Mouse (Mus musculus) intestine, embryonic 15.5 days (tissue): ENCODE measurements around the gene Vps11. TPM values are rescaled to one million over a fixed set of nuclear protein-coding genes. Genes with fewer than 3 reads are reported as not detected.
A peak's percentile ranks its signal among the peaks of the same experiment; 100 is the strongest.
"Not testable (repeated sequence)": the region's sequence is repeated elsewhere in the genome, so short reads cannot be mapped to it uniquely, and the experiment has no call there.

Experiments used
- ATAC-seq: fragments of 200-750 bp; cut with Nextera tagmentation; 2 replicates; pipeline ENCODE4 v1.8.0; 2017; ENCODE audit warnings: moderate TSS enrichment, moderate library complexity
- H3K27ac ChIP-seq: fragments of 300-500 bp; sonication (generic); 2 replicates; pipeline ENCODE4 v1.5.1; 2015; ENCODE audit warnings: mild to moderate bottlenecking, inconsistent platforms
- H3K27me3 ChIP-seq: fragments of 300-500 bp; sonication (generic); replicated peaks from 2 replicates; pipeline ENCODE4 v1.6.1; 2015; ENCODE audit warnings: inconsistent platforms
- H3K36me3 ChIP-seq: fragments of 300-500 bp; sonication (generic); 2 replicates; pipeline ENCODE4 v1.6.1; 2015; ENCODE audit warnings: inconsistent platforms
- H3K4me1 ChIP-seq: fragments of 300-500 bp; sonication (generic); replicated peaks from 2 replicates; pipeline ENCODE4 v1.6.1; 2015; ENCODE audit warnings: inconsistent platforms
- H3K4me2 ChIP-seq: fragments of 300-500 bp; sonication (generic); replicated peaks from 2 replicates; pipeline ENCODE4 v1.6.1; 2015; ENCODE audit warnings: mild to moderate bottlenecking, inconsistent platforms
- H3K4me3 ChIP-seq: fragments of 300-500 bp; sonication (generic); replicated peaks from 2 replicates; pipeline ENCODE4 v1.5.1; 2015; ENCODE audit warnings: inconsistent platforms
- H3K9ac ChIP-seq: fragments of 300-500 bp; sonication (generic); 2 replicates; pipeline ENCODE4 v1.6.1; 2015; ENCODE audit warnings: inconsistent platforms
- H3K9me3 ChIP-seq: fragments of 300-500 bp; sonication (generic); 2 replicates; pipeline ENCODE4 v1.6.1; 2016; ENCODE audit warnings: inconsistent platforms
- WGBS: fragments of 180-500 bp; shearing (Covaris S2); methylation state at CpG from one replicate; pipeline ENCODE4 v1.1.7; 2015; 5-methylcytosine and 5-hydroxymethylcytosine counted together
- polyA plus RNA-seq: library from polyadenylated mRNA; unstranded; fragments of >200 nt; fragmentation: Nextera tagmentation; extraction: Ambion mirVana; gene quantifications from 2 replicates; pipeline ENCODE4 v1.2.1, GENCODE M21; 2015

Vps11 gene
- polyA plus RNA-seq, 1 experiment from 2014 or later, result 30.3 TPM

- H3K27ac ChIP-seq, result no peak overlapping the region
- no peak overlapping the region for H3K4me3 ChIP-seq
- WGBS, result 68% methylated on average over 3 of the region's 3 CpGs
- ATAC-seq, result no peak; the same call in 1 of the 2 replicates
- no peaks in the 10 kb centered on the region for H3K27me3 ChIP-seq
- peak overlapping the region; percentile 72; the same call in 1 of the 2 replicates for H3K4me2 ChIP-seq
- H3K9ac ChIP-seq, result peak overlapping the region; percentile 15; the same call in 1 of the 2 replicates
- peaks cover 17% of the 10 kb centered on the region for H3K36me3 ChIP-seq
- H3K9me3 ChIP-seq, result no peaks in the 10 kb centered on the region
- H3K4me1 ChIP-seq, result peaks cover 21% of the 10 kb centered on the region
Measured at GRCm38 (mm10) chr9:44342173-44342572, 19.3 kb downstream of the Vps11 start.

- H3K4me2 ChIP-seq, result no peak overlapping the region
- H3K9me3 ChIP-seq, result no peaks in the 10 kb centered on the region
- no peak for ATAC-seq
- H3K36me3 ChIP-seq, result peaks cover 15% of the 10 kb centered on the region
- WGBS, result 93% methylated on average over 5 of the region's 5 CpGs
- H3K9ac ChIP-seq, result peak overlapping the region; percentile 13; the same call in 1 of the 2 replicates
- H3K27ac ChIP-seq, result no peak overlapping the region
- H3K4me1 ChIP-seq, result peaks cover 28% of the 10 kb centered on the region
- no peaks in the 10 kb centered on the region for H3K27me3 ChIP-seq
- no peak overlapping the region for H3K4me3 ChIP-seq
Measured at GRCm38 (mm10) chr9:44341487-44341886, 20.0 kb downstream of the Vps11 start.

- Histone ChIP-seq H3K4me3 (no peak overlapping the region), H3K4me1 (peaks cover 29% of the 10 kb centered on the region), H3K4me2 (no peak overlapping the region), H3K9me3 (no peaks in the 10 kb centered on the region), H3K27ac (no peak overlapping the region), H3K9ac (no peak overlapping the region), H3K36me3 (peaks cover 17% of the 10 kb centered on the region), H3K27me3 (no peaks in the 10 kb centered on the region)
- 83% methylated on average over 5 of the region's 5 CpGs for WGBS
- no peak for ATAC-seq
Measured at GRCm38 (mm10) chr9:44338574-44338973, 22.9 kb downstream of the Vps11 start.

GRCm38 (mm10) chr9:44337436-44338169 is 23.9 kb downstream of the Vps11 start:
- Histone ChIP-seq H3K27me3 (no peaks in the 10 kb centered on the region), H3K4me3 (peak overlapping the region; percentile 88; the same call in 1 of the 2 replicates), H3K27ac (peak overlapping the region; percentile 27; the same call in 1 of the 2 replicates), H3K9me3 (no peaks in the 10 kb centered on the region), H3K36me3 (peaks cover 26% of the 10 kb centered on the region), H3K4me1 (peaks cover 22% of the 10 kb centered on the region), H3K9ac (0 out of 2 replicates have a peak overlapping the region, but pooled peaks have one; percentile 20), H3K4me2 (peak overlapping the region; percentile 69)
- 68% methylated on average over 9 of the region's 9 CpGs for WGBS
- ATAC-seq, result no peak

- peaks cover 16% of the 10 kb centered on the region for H3K4me1 ChIP-seq
- H3K27ac ChIP-seq, result no peak overlapping the region
- H3K9ac ChIP-seq, result peak overlapping the region; percentile 98
- peak overlapping the region; percentile 88 for H3K4me3 ChIP-seq
- H3K9me3 ChIP-seq, result no peaks in the 10 kb centered on the region
- ATAC-seq, result no peak
- peaks cover 30% of the 10 kb centered on the region for H3K36me3 ChIP-seq
- peak overlapping the region; percentile 69 for H3K4me2 ChIP-seq
- WGBS, result 67% methylated on average over 3 of the region's 3 CpGs
- H3K27me3 ChIP-seq, result no peaks in the 10 kb centered on the region
Measured at GRCm38 (mm10) chr9:44336964-44337363, 24.5 kb downstream of the Vps11 start.

GRCm38 (mm10) chr9:44336513-44336912 is 25.0 kb downstream of the Vps11 start:
- peak overlapping the region; percentile 88 for H3K4me3 ChIP-seq
- H3K36me3 ChIP-seq, result peaks cover 34% of the 10 kb centered on the region
- not testable (repeated sequence) for ATAC-seq, H3K9me3 ChIP-seq, H3K27me3 ChIP-seq, H3K27ac ChIP-seq
- H3K4me2 ChIP-seq, result peak overlapping the region; percentile 69
- peaks cover 16% of the 10 kb centered on the region for H3K4me1 ChIP-seq
- H3K9ac ChIP-seq, result peak overlapping the region; percentile 98
- WGBS, result 30% methylated on average over 4 of the region's 4 CpGs

- Histone ChIP-seq H3K9ac (peak overlapping the region; percentile 98), H3K27ac (peak overlapping the region; percentile 97; the same call in 1 of the 2 replicates), H3K36me3 (peaks cover 35% of the 10 kb centered on the region), H3K4me1 (peaks cover 16% of the 10 kb centered on the region), H3K4me2 (peak overlapping the region; percentile 69), H3K27me3 (no peaks in the 10 kb centered on the region), H3K4me3 (peak overlapping the region; percentile 88), H3K9me3 (no peaks in the 10 kb centered on the region)
- no peak for ATAC-seq
- under 1% methylated on average over 5 of the region's 5 CpGs for WGBS
Measured at GRCm38 (mm10) chr9:44336093-44336406, 25.4 kb downstream of the Vps11 start.

- peaks cover 16% of the 10 kb centered on the region for H3K4me1 ChIP-seq
- H3K27me3 ChIP-seq, result no peaks in the 10 kb centered on the region
- H3K36me3 ChIP-seq, result peaks cover 30% of the 10 kb centered on the region
- H3K4me3 ChIP-seq, result peak overlapping the region; percentile 88
- H3K4me2 ChIP-seq, result peak overlapping the region; percentile 69
- peak overlapping the region; percentile 98 for H3K9ac ChIP-seq
- H3K9me3 ChIP-seq, result no peaks in the 10 kb centered on the region
- ATAC-seq, result no peak; the same call in none of the 2 replicates
- peak overlapping the region; percentile 97 for H3K27ac ChIP-seq
- WGBS, result under 1% methylated on average over 50 of the region's 50 CpGs
Measured at GRCm38 (mm10) chr9:44335331-44336092, 26.0 kb downstream of the Vps11 start.

GRCm38 (mm10) chr9:44334396-44335330 is 26.8 kb downstream of the Vps11 start, which contains the start of gene H2afx:
Gene H2afx (plus strand): TSS chr9:44334694.
- Histone ChIP-seq H3K4me3 (peak within 1 kb of the TSS; percentile 88), H3K27ac (peak within 1 kb of the TSS; percentile 97), H3K9ac (peak within 1 kb of the TSS; percentile 98), H3K36me3 (peaks cover 37% of the 10 kb centered on the region), H3K4me1 (peaks cover 16% of the 10 kb centered on the region), H3K9me3 (no peaks in the 10 kb centered on the region), H3K4me2 (peak within 1 kb of the TSS; percentile 69), H3K27me3 (no peaks in the 10 kb centered on the region)
- under 1% methylated on average over 90 of the region's 91 CpGs for WGBS
- ATAC-seq, result peak; percentile 97

GRCm38 (mm10) chr9:44332918-44333638 is 28.4 kb downstream of the Vps11 start:
- Histone ChIP-seq H3K4me3 (no peak overlapping the region), H3K36me3 (peaks cover 33% of the 10 kb centered on the region), H3K27me3 (no peaks in the 10 kb centered on the region), H3K9me3 (no peaks in the 10 kb centered on the region), H3K4me2 (no peak overlapping the region), H3K27ac (no peak overlapping the region), H3K4me1 (peaks cover 16% of the 10 kb centered on the region), H3K9ac (no peak overlapping the region)
- 94% methylated on average over 13 of the region's 13 CpGs for WGBS
- ATAC-seq, result no peak

- Histone ChIP-seq H3K9me3 (no peaks in the 10 kb centered on the region), H3K9ac (no peak overlapping the region), H3K27me3 (no peaks in the 10 kb centered on the region), H3K4me3 (no peak overlapping the region), H3K36me3 (peaks cover 29% of the 10 kb centered on the region), H3K4me1 (peaks cover 9% of the 10 kb centered on the region), H3K27ac (no peak overlapping the region), H3K4me2 (no peak overlapping the region)
- 87% methylated on average over 6 of the region's 6 CpGs for WGBS
- ATAC-seq, result no peak
Measured at GRCm38 (mm10) chr9:44330736-44331135, 30.7 kb downstream of the Vps11 start.
